Mouse (Mus musculus) neural tube, embryonic 15.5 days (tissue): ENCODE measurements around the gene Prdx3. TPM values are rescaled to one million over a fixed set of nuclear protein-coding genes. Genes with fewer than 3 reads are reported as not detected.

Experiments used
- ATAC-seq: fragments of 200-750 bp; cut with Nextera tagmentation; 2 replicates; pipeline ENCODE4 v1.8.0; 2017; ENCODE audit warnings: mild to moderate bottlenecking, moderate TSS enrichment, moderate library complexity; ENCODE audit not compliant: low FRiP score
- H3K27ac ChIP-seq: fragments of 300-500 bp; sonication (generic); replicated peaks from 2 replicates; pipeline ENCODE4 v1.5.1; 2015; ENCODE audit warnings: mild to moderate bottlenecking, inconsistent platforms
- H3K27me3 ChIP-seq: fragments of 300-500 bp; sonication (generic); replicated peaks from 2 replicates; pipeline ENCODE4 v1.6.1; 2015; ENCODE audit warnings: inconsistent platforms
- H3K36me3 ChIP-seq: fragments of 300-500 bp; sonication (generic); 2 replicates; pipeline ENCODE4 v1.6.1; 2015; ENCODE audit warnings: inconsistent platforms
- H3K4me1 ChIP-seq: fragments of 300-500 bp; sonication (generic); 2 replicates; pipeline ENCODE4 v1.6.1; 2015; ENCODE audit warnings: inconsistent platforms
- H3K4me2 ChIP-seq: fragments of 300-500 bp; sonication (generic); 2 replicates; pipeline ENCODE4 v1.6.1; 2015; ENCODE audit warnings: inconsistent platforms, mild to moderate bottlenecking, moderate library complexity
- H3K4me3 ChIP-seq: fragments of 300-500 bp; sonication (generic); replicated peaks from 2 replicates; pipeline ENCODE4 v1.5.1; 2015; ENCODE audit warnings: mild to moderate bottlenecking, inconsistent platforms
- H3K9ac ChIP-seq: fragments of 300-500 bp; sonication (generic); replicated peaks from 2 replicates; pipeline ENCODE4 v1.6.1; 2015; ENCODE audit warnings: mild to moderate bottlenecking, inconsistent platforms
- H3K9me3 ChIP-seq: fragments of 300-500 bp; sonication (generic); replicated peaks from 2 replicates; pipeline ENCODE4 v1.6.1; 2016; ENCODE audit warnings: inconsistent platforms
- WGBS: fragments of 180-500 bp; shearing (Covaris S2); methylation state at CpG from one replicate; pipeline ENCODE4 v1.1.7; 2015; ENCODE audit warnings: mixed read lengths; 5-methylcytosine and 5-hydroxymethylcytosine counted together
- polyA plus RNA-seq: library from polyadenylated mRNA; unstranded; fragments of >200 nt; fragmentation: Nextera tagmentation; extraction: Ambion mirVana; gene quantifications from 2 replicates; pipeline ENCODE4 v1.2.1, GENCODE M21; 2015

Prdx3 gene
- polyA plus RNA-seq, 1 experiment from 2014 or later, result 132 TPM

GRCm38 (mm10) chr19:60845731-60846130, 28.6 kb downstream of the Prdx3 start:
- no peak for ATAC-seq
- Histone ChIP-seq H3K27me3 (no peaks in the 10 kb centered on the region), H3K9ac (no peak overlapping the region), H3K4me1 (no peaks in the 10 kb centered on the region), H3K4me2 (no peak overlapping the region), H3K4me3 (no peak overlapping the region), H3K9me3 (no peaks in the 10 kb centered on the region), H3K27ac (no peak overlapping the region), H3K36me3 (peaks cover 32% of the 10 kb centered on the region)

DNA sequence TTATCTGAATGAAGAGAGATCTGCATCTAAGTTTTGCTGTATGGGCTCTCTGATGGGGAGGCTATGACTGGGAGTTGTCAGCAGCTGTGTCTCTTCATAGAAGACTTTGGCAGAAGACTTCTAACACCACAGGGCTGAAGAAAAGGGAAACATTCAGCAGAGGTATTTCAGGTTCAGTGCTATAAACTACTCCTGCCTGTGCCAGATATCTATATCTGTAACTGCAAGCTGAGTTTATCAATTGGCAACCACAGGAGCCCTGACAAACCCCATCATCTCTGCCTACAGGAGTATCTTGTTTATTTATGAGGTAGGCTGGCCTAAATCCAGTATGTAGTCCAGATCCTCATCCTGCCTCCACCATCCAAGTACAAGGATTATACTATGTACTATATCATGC, 31.0 kb downstream of the Prdx3 start:
- Histone ChIP-seq H3K4me3 (no peak overlapping the region), H3K9me3 (no peaks in the 10 kb centered on the region), H3K9ac (no peak overlapping the region), H3K27me3 (no peaks in the 10 kb centered on the region), H3K27ac (no peak overlapping the region), H3K4me1 (no peaks in the 10 kb centered on the region), H3K4me2 (no peak overlapping the region), H3K36me3 (peaks cover 45% of the 10 kb centered on the region)
- ATAC-seq, result no peak

- H3K4me1 ChIP-seq, result no peaks in the 10 kb centered on the region
- no peak overlapping the region for H3K4me3 ChIP-seq
- H3K36me3 ChIP-seq, result peaks cover 75% of the 10 kb centered on the region
- H3K9me3 ChIP-seq, result no peaks in the 10 kb centered on the region
- 84% methylated on average over 1 of the region's 1 CpGs for WGBS
- ATAC-seq, result no peak
- no peak overlapping the region for H3K9ac ChIP-seq
- no peak overlapping the region for H3K27ac ChIP-seq
- H3K4me2 ChIP-seq, result no peak overlapping the region
- no peaks in the 10 kb centered on the region for H3K27me3 ChIP-seq
These were observed 36.6 kb downstream of the Prdx3 start for GRCm38 (mm10) chr19:60837747-60838146.

DNA sequence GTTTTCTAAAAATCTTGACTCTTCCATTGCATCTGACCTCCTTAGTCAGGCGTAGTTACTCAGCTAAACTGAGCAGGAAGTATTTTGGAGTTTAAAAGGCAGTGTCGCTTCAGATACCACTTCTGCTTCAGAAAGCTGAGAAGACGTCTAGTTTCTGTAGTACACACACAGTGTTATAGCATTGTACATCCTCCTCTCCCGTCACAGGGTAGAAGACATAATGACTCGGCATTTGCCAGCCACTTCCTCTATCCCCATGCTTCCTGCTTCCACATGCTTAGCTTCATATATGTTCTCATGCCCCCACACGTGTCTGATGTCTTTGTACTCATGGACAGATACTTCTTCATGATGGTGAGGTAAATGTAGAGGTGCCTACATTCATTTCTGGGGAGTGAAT, 55.7 kb downstream of the Prdx3 start:
- ATAC-seq, result no peak
- H3K4me2 ChIP-seq, result no peak overlapping the region
- no peaks in the 10 kb centered on the region for H3K9me3 ChIP-seq
- H3K27ac ChIP-seq, result no peak overlapping the region
- H3K4me3 ChIP-seq, result no peak overlapping the region
- WGBS, result 93% methylated on average over 6 of the region's 6 CpGs
- H3K9ac ChIP-seq, result no peak overlapping the region
- H3K27me3 ChIP-seq, result no peaks in the 10 kb centered on the region
- peaks cover 58% of the 10 kb centered on the region for H3K36me3 ChIP-seq
- 0 out of 2 replicates have a peak, but pooled peaks cover 2% of the 10 kb centered on the region for H3K4me1 ChIP-seq

Other genes with a start within 250 kb of the Prdx3 start
- gene Nanos1, start 118.6 kb downstream of the Prdx3 start, polyA plus RNA-seq, result 12.8 and 15.5 TPM in 2 replicates
- 101 and 117 TPM in 2 replicates for gene Eif3a, start 83.9 kb downstream of the Prdx3 start, polyA plus RNA-seq
- gene Fam45a, start 63.0 kb downstream of the Prdx3 start, polyA plus RNA-seq, result 40.6 and 41.5 TPM in 2 replicates
- 11.0 and 13.0 TPM in 2 replicates for gene Sfxn4, start 13.1 kb downstream of the Prdx3 start, polyA plus RNA-seq
- 2.6 and 2.8 TPM in 2 replicates for gene Grk5, start 15.2 kb upstream of the Prdx3 start, polyA plus RNA-seq